Mouse (Mus musculus) gastrocnemius, adult 2 months (tissue): ENCODE results near the gene Btk. TPM values are rescaled to one million over a fixed set of nuclear protein-coding genes. Genes with fewer than 3 reads are reported as not detected.
A peak's percentile ranks its signal among the peaks of the same experiment; 100 is the strongest.

Source experiments
- DNase-seq: peaks from one replicate; pipeline ENCODE4 v3.0.0; 2022
- H3K27ac ChIP-seq: fragments of 200-600 bp; 2 replicates; pipeline ENCODE4 v1.8.1; 2022; ENCODE audit warnings: mild to moderate bottlenecking
- H3K4me3 ChIP-seq: fragments of 200-600 bp; 2 replicates; pipeline ENCODE4 v1.8.1; 2022; ENCODE audit warnings: mild to moderate bottlenecking, moderate library complexity
- CTCF ChIP-seq: fragments of 200-600 bp; IDR thresholded peaks from 2 replicates; pipeline ENCODE4 v1.8.1; 2022; ENCODE audit warnings: antibody characterized with exemption, mild to moderate bottlenecking, moderate library complexity
- intact Hi-C: fragments of 180-260 bp; cut with DNase I; formaldehyde crosslinking; loops from one replicate; pipeline ENCODE4 v1.15.1; 2025
- long read RNA-seq, 2 experiments: library from polyadenylated mRNA; stranded (forward); transcript quantifications; one replicate each; pipeline ENCODE4 v2.0.0; 2021
- total RNA-seq, 2 experiments: library from RNA; stranded (reverse); gene quantifications; 2 replicates each; pipeline ENCODE4 v1.2.3; 2021

The Btk gene
- total RNA-seq, result under 1 TPM; 0.22 to 0.23 TPM
- long read RNA-seq, experiment 1, partial matches to known transcripts, result 0 of 2 reads
- long read RNA-seq, experiment 1, other reads (novel, unspliced or antisense), result 2 of 2 reads
- long read RNA-seq, experiment 2, partial matches to known transcripts, result 0 of 2 reads
- long read RNA-seq, experiment 2, other reads (novel, unspliced or antisense), result 2 of 2 reads

- H3K4me3 ChIP-seq, result peak within 1 kb of the TSS; percentile 30
Observed at GRCm38 (mm10) chrX:134582888-134583669, at the start of gene Btk. Gene Btk, minus strand, starts transcription at chrX:134583570.

GRCm38 (mm10) chrX:134632710-134633109 is 49.3 kb upstream of the Btk start:
- intact Hi-C loops, result no loop called here
- TF ChIP-seq CTCF, result no peak
- Histone ChIP-seq H3K4me3 (no peak overlapping the region), H3K27ac (no peak overlapping the region)
- DNase-seq, result no peak

More at GRCm38 (mm10) chrX:134582888-134583669, at the start of gene Btk:
- intact Hi-C loops, result loop anchor here (10.0 kb wide), 1 partner anchor 422 kb away; the partner anchor contains the start of gene Zmat1
- no peak for TF ChIP-seq CTCF
- no peak for DNase-seq
- H3K27ac ChIP-seq, result no peak within 1 kb of the TSS

- no peak overlapping the region for H3K27ac ChIP-seq
- TF ChIP-seq CTCF, result no peak
- H3K4me3 ChIP-seq, result no peak overlapping the region
- intact Hi-C loops, result no loop called here
- DNase-seq, result no peak
Observed at GRCm38 (mm10) chrX:134628200-134628599, 44.8 kb upstream of the Btk start.

GRCm38 (mm10) chrX:134623350-134623749 is 40.0 kb upstream of the Btk start:
- no peak for DNase-seq
- Histone ChIP-seq H3K27ac (no peak overlapping the region), H3K4me3 (no peak overlapping the region)
- intact Hi-C loops, result no loop called here
- no peak for TF ChIP-seq CTCF

GRCm38 (mm10) chrX:134621685-134622084 is 38.3 kb upstream of the Btk start:
- no peak for TF ChIP-seq CTCF
- Histone ChIP-seq H3K4me3 (no peak overlapping the region), H3K27ac (no peak overlapping the region)
- intact Hi-C loops, result no loop called here
- no peak for DNase-seq

GRCm38 (mm10) chrX:134620254-134620865 is 37.0 kb upstream of the Btk start:
- no peak overlapping the region for H3K27ac ChIP-seq
- DNase-seq, result no peak
- intact Hi-C loops, result no loop called here
- H3K4me3 ChIP-seq, result no peak overlapping the region
- no peak for TF ChIP-seq CTCF

- Histone ChIP-seq H3K4me3 (no peak overlapping the region), H3K27ac (no peak overlapping the region)
- intact Hi-C loops, result no loop called here
- TF ChIP-seq CTCF, result no peak
- no peak for DNase-seq
Observed at GRCm38 (mm10) chrX:134619695-134620094, 36.3 kb upstream of the Btk start.

- intact Hi-C loops, result no loop called here
- DNase-seq, result no peak
- TF ChIP-seq CTCF, result peak; percentile 46
- Histone ChIP-seq H3K4me3 (no peak overlapping the region), H3K27ac (no peak overlapping the region)
Observed at GRCm38 (mm10) chrX:134614306-134614705, 30.9 kb upstream of the Btk start.

GRCm38 (mm10) chrX:134612285-134612959 is 29.1 kb upstream of the Btk start:
- no peak for TF ChIP-seq CTCF
- peak overlapping the region; percentile 72 for H3K4me3 ChIP-seq
- peak overlapping the region; percentile 75 for H3K27ac ChIP-seq
- DNase-seq, result peak; percentile 47
- intact Hi-C loops, result no loop called here

- Histone ChIP-seq H3K27ac (no peak overlapping the region), H3K4me3 (no peak overlapping the region)
- DNase-seq, result no peak
- intact Hi-C loops, result no loop called here
- no peak for TF ChIP-seq CTCF
Observed at GRCm38 (mm10) chrX:134610984-134611383, 27.6 kb upstream of the Btk start.

- Histone ChIP-seq H3K4me3 (no peak overlapping the region), H3K27ac (no peak overlapping the region)
- no peak for DNase-seq
- intact Hi-C loops, result loop anchor here (10.0 kb wide), 1 partner anchor 305 kb away; no protein-coding TSS in a partner anchor
- peak; percentile 52 for TF ChIP-seq CTCF
Observed at GRCm38 (mm10) chrX:134609472-134609871, 26.1 kb upstream of the Btk start.

- Histone ChIP-seq H3K4me3 (peak overlapping the region; percentile 75), H3K27ac (peak overlapping the region; percentile 97)
- intact Hi-C loops, result loop anchor here (2.0 to 10.0 kb wide), 3 partner anchors 17 to 313 kb away; partner anchors contain the start of gene Rpl36a
- no peak for DNase-seq
- TF ChIP-seq CTCF, result no peak; the same call in 1 of the 2 replicates
Observed at GRCm38 (mm10) chrX:134601380-134602120, 18.2 kb upstream of the Btk start.
